Mouse (Mus musculus) fat pad, adult 2 months (tissue): ENCODE results near the gene Cabp2.
"Not testable (repeated sequence)": the region's sequence is repeated elsewhere in the genome, so short reads cannot be mapped to it uniquely, and the experiment has no call there.

Source experiments
- DNase-seq: peaks from one replicate; pipeline ENCODE4 v3.0.0-alpha.2; 2011; ENCODE audit warnings: low read depth, low spot score; ENCODE audit errors: extremely low read depth

Cabp2 gene

DNA sequence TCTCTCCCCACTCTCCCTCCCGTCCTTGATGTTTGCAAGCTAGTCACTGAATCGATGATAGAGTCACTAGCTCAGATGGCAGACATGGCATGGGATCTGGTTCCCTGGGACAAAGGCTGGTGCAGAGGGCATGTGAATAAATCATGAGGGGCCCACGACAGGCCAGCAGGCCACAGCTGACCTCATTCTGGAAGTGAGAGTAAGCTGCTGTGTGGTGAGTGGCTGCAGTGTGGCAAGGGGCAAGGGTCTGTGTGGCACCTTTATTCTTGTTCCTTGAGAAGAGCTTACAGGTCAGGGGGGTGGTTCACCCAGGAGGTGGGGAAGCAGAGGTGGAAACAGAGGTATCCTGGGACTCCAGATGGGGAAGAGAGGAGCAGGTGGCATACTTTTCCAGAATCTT lies at the start of gene Cabp2:
TSS of gene Cabp2 (plus strand) at position 185 of the 400 bp plus-strand sequence.
- DNase-seq: no peak

DNA sequence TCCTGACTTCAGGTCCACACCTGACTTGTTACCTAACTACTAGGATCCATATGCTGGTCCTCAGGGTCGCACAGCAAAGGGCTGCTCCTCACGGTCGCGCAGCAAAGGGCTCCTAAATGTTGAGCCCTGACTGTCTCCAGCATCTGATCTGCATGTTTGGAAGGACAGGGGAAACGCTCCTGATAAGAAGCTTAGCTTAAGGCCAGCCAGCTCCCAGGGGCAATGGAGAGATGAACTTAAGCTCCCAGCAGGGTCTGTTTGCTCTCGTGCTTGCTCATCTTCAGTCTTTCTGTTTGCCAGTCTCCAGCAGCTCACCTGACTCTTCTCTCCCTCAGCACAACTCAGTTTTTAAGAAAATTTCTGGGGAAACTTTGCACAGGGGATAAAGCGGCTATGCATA lies 48.7 kb upstream of the Cabp2 start:
- no peak for DNase-seq

DNA sequence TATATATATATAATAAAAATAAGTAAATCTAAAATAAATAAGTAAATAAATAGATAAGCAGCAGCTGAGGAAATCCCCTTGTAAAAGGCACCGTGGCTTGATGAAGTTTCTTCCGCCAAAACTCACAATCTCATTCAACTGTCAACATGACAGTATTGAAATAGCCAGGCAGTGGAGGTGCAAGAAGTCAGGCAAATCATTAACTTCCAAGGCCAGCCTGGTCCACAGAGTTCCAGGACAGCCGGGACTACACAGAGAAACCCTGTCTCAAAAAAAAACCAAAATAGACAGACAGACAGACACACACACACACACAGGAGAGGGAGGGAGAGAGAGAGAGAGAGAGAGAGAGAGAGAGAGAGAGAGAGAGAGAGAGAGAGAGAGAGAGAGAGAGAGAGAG lies 48.1 kb upstream of the Cabp2 start:
- DNase-seq: no peak

DNA sequence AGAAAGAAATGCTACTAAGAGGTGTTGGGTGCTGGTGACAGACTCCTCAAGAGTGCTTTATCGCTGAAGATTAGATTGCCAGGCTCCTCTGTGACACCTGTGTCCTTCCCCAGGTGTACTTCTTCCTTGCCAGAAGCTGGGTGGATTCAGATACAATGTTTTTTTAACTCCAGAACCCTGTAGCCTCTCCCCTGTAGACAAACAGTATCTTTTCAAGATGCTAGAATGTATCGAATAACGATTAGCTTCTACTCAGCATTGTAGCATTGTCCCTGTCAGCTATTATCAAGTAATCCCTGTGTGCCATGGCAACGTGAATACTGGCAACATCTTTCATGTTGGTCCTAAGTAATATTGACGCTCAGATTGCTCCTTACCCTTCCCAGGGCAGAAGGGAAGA lies 47.6 kb upstream of the Cabp2 start:
- DNase-seq: no peak

DNA sequence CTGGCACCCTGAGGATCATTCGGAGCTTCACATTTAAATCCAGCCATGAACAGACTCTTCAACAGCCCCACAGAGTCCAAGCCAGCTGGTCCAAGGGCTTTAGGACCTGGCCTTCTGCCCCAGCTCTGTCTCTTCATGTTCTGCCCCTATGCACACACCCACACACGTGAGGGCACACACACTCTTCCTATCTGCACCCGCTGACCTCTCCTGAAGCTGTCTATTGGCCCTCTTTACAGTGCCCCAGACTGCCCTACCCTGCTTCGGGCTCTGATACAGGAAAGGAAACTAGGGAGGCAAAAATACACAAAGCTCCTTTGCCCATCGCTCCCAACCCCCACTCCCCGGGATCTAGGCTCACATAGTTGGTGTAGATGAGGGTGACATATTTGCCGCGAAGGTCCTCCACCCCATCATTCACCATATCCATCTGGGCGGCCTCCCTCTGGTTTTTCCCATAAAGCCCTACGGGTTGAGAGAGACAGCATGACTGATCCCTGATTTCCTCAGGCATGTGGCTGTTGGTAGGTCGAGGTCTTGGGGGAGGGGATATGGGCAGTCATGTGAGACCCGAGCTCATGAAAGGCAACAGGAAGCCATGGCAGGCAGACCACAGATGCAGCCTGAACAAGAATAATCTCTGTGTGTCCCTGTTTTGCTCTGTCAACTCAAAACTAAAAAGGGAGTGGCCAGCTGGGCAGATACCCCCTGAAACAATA lies 44.9 kb upstream of the Cabp2 start:
- DNase-seq: no peak

DNA sequence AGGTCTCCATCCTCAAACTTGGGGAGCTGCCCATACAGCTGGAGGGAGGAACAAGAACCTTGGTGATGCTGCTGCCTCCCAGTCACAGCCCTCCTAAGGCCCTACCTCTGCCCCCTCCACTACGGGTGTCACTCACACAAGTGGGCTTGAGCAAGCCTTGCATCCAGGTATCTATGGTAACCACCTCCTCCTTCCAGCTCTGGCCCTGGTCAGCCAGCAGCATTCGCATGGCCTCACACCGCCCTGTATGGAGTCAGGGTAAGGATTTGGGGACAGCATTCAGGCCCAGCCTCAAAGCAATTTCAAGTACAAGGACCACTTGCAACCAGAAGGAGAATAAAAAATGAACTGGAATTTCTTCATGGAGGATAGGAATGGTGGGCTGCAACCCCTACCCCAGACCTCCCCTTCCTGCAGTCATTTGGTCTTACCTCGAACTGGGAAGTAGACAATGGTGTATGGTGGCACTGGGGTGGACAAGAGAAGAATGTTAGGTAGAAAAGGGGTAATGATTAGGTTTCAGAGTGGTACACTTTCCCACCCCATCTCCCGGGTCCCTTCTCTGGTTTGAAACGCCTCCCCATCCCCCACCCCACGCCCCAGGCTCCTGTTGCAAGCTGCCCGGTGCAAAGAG lies 44.1 kb upstream of the Cabp2 start:
- not testable (repeated sequence) for DNase-seq

DNA sequence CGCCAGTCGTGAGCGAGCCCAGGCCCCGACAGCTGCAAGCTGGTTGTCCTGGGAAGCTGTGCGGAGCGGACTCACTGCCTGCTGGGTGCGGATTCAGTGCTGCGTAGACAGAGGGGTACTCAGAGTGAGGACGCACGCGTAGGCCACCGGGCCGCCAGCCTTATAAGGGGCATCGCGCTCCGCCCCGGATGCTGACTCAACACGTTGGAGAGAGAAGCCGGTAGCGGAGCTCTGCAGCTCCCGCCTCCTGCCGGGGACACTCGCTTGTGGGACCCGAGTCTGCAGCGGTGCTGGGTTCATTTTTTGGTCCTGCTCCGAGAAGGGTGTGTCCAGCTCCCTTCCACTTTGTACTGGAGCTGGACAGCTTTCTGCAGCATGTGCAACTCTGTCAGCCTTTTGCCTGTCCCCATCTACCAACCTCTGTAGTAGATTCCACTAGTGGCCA lies 43.6 kb upstream of the Cabp2 start, which contains the start of gene Gstp1:
TSS of gene Gstp1 (minus strand) at position 198 of the 445 bp plus-strand sequence.
- DNase-seq: no peak

DNA sequence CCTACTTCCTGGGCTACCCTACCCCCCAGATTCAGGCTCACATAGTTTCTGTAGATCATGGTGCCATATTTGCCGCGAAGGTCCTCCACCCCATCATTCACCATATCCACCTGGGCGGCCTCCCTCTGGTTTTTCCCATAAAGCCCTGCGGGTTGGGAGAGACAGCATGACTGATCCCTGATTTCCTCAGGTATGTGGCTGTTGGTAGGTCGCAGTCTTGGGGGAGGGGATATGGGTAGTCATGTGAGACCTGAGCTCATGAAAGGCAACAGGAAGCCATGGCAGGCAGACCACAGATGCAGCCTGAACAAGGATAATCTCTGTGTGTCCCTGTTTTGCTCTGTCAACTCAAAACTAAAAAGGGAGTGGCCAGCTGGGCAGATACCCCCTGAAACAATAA lies 40.4 kb upstream of the Cabp2 start:
- DNase-seq: not testable (repeated sequence)

DNA sequence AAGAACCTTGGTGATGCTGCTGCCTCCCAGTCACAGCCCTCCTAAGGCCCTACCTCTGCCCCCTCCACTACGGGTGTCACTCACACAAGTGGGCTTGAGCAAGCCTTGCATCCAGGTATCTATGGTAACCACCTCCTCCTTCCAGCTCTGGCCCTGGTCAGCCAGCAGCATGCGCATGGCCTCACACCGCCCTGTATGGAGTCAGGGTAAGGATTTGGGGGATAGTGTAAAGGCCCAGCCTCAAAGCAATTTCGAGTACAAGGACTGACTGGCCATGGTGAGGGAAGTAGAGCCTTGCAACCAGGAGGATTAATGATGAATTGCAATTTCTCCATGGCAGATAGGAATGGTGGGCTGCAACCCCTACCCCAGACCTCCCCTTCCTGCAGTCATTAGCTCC lies 39.9 kb upstream of the Cabp2 start:
- not testable (repeated sequence) for DNase-seq

DNA sequence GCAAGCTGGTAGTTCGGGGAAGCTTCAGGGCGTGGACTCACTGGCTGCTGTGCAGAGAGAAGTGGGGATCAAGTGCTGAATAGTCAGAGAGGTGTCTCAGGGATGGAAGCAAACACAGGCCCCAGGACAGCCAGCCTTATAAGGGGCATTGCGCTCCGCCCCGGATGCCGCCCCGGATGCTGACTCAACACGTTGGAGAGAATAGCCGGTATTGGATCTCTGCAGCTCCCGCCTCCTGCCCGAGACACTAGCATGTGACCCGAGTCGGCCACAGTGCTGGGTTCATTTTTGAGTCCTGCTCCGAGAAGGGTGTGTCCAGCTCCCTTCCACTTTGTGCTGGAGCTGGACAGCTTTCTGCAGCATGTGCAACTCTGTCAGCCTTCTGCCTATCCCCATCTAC lies 39.3 kb upstream of the Cabp2 start:
- DNase-seq: no peak

DNA sequence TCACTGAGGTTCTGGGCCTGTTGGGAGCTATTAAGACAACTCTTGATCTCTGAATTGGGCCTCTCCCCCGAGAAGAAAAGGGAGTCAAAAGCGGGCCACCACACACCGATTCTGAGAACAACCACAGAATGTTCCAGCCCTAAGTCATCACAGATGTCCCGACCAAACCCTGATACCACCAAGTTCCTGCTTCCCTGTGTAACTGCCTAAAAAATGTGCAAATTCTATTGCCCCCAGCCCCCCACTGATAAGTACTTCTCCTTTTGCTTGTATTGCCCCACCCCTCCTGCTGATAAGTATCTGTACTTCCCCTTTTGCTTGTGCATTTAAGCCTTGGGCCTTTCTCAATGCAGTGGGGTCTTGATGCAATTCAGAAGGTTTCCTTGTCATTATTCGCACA lies 37.3 kb upstream of the Cabp2 start:
- not testable (repeated sequence) for DNase-seq

DNA sequence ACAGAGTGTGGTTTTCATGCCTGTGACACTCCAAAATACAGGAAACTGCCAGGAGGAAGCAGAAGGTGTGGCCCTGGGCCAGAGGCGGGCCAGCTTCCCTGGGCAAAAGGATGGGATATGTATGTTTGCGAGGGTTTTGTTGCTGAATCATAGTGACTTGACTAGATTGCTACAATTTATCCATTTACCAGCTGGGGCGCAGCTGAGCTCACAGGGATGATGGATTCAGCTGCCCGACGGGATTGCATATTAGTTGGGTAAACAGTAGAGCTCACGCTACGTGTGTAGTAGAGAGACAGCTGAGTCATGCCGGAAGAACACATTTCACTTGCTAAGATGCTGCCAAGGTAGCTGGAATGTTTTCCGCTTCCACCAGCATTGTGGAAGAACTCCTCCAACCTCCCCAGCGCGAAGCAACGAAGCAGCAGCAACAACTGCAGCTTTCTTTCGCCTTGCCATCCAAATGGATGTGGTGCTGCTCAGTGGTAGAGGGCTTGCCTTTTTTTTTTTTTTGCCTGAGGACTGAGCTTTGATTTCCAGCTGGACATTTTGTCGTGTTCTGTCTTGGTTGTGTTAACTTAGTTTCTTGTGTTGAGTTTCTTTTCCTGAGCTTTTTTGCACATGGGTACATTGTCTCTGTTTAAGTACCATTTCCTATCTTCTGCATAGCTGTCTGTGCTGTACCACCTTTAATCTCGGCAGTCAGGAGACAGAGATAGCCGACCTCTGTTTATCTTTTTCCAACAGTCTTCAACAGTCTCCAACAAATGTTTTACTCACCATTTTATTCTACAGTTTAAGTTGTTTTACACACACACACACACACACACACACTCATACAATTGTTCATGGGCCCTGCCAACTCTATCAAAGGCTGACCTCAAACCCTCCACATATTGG lies 35.2 kb upstream of the Cabp2 start, which contains the start of gene Gstp2:
TSS of gene Gstp2 (minus strand) at position 58 of the 900 bp plus-strand sequence.
- peak; percentile 83 for DNase-seq

DNA sequence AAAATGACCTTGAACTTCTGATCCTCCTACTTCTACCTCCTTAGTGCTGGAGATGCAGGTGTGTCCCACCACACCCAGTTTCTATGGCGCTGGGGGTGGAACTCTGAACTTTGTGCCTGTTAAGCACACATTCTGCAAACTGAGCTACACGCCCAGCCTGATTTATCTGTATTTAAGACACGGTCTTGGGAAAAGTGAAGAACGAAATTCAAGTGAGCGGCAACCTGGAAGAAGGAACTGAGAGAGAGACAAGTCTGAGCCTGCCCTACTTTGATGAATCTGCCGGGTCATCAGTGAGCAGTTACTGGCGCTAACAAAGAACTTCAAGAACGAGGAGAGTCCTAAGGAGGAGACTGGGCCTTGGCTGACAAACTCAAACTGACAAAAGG lies 34.5 kb upstream of the Cabp2 start:
- no peak for DNase-seq

DNA sequence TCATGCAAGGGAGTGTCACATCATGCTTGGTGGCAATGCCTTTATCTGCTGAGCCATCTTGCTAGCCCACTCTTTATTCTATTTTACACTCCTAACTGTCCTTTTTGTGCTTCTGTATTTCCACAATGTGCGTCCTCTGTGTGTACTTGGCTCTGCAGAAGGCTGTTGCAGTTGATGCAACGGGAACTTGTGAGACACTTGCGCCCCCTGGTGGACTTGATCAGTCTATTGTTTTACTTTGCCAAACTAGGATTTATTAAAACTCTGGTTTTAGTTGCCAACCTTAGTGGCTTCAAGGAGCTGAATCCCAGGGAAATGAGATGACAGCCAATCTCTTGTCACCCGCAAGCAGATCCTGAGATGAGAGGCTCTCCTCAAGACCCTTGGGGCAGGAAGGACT lies 33.5 kb upstream of the Cabp2 start:
- peak; percentile 45 for DNase-seq

DNA sequence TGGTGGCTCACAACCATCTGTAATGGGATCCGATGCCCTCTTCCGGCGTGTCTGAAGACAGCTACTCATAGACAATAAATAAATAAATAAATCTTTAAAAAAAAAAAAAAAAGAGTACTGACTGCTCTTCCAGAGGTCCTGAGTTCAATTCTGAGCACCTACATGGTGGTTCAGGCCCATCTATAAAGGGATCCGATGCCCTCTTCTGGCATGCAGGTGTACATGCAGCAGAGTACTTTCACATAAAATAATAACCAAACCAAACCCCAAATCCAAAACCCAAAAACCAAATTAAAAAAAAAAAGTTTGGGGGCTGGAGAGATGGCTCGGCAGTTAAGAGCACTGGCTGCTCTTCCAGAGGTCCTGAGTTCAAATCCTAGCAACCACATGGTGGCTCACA lies 32.3 kb upstream of the Cabp2 start:
- DNase-seq: not testable (repeated sequence)

DNA sequence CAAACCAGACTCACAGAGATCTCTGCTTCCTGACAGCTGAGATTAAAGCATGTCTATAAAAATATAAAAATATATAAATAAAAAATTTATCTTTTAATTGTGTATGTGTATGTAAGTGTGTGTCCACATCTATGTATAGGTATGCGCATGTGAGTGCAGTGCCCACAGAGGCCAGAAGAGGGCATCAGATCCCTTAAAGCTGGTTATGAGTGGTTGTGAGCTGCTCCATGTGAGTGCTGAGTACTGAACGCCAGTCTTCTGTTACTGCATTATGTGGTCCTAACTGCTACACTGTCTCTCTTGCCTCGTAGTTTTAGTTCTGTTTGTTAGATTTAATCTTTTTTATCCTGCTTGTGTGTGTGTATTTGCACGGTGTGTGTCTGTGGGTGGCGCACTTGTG lies 30.4 kb upstream of the Cabp2 start:
- DNase-seq: no peak

DNA sequence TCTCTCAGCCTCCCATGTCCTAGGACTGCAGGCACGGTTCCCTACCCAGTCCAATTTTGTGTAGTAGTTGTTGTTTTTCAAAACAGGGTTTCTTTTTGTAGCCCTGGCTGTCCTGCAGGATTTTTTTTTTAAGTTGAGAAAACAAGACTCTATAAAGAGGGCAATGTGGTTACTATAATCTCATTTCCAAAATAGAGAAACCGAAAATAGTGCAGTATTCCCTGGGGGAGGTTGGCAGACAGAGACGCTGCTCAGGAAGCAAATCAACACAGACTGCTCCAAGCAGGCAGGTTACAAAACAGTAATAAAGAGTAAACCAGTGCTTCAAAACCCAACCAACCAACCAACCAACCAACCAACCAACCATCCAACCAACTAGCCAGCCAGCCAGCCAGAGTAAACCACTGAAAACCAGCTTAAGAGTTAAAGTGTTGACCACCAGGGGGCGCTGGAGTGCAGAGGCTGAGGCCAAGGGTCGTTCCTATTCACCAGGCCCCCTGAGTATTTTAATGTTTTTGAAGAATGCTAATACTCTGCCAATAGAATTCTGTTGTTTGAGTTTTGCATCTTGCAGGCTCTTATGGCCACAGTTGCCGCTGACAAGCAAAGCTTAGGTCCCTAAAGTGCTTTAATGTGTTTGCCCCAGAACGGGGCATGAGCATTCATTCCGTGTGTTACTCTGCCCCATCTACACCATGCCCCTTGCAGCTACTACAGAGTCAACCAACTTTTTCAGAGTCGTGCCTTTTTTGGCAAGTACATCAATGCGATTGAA lies 29.4 kb upstream of the Cabp2 start:
- DNase-seq: no peak

DNA sequence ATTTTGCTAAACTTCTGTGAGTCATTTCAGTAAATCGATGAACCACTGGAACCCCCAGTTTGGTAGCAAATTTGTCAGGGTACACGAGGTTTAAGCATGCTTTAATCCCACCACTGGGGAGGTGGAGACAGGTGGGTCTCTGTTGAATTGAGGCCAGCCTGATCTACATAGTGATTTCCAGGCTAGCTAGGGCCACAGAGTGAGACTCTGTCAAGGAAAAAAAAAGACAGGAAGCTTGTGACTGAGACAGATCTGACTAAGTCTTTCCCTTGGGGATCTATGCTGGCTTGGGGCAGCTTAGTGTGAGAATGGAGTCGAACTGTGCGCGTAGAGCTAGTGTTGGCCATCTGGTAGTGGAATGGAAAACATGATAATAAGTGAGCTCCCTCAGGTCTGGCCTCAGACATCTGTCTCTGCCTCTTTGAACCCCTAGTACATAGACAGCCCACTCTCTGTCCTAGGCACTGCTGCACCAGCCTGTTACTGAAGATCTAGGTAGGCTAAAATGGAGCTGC lies 28.8 kb upstream of the Cabp2 start:
- DNase-seq: no peak

DNA sequence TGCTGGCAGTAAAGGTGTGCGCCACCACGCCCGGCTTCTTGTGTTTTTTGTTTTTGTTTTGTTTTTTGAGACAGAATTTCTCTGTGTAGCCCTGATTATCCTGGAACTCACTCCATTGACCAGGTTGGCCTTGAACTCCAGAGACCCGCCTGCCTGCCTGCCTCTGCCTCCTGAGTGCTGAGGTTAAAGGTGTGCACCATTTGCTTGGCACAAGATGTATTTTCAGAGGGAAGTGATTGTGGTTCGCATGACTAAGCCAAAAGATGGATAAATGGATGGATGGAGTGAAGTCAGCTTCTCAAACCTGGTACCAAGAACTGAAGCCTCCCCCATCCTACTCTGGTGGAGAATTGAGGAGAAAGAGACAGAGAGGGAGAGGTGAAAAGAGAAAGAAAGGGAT lies 26.8 kb upstream of the Cabp2 start:
- no peak for DNase-seq

DNA sequence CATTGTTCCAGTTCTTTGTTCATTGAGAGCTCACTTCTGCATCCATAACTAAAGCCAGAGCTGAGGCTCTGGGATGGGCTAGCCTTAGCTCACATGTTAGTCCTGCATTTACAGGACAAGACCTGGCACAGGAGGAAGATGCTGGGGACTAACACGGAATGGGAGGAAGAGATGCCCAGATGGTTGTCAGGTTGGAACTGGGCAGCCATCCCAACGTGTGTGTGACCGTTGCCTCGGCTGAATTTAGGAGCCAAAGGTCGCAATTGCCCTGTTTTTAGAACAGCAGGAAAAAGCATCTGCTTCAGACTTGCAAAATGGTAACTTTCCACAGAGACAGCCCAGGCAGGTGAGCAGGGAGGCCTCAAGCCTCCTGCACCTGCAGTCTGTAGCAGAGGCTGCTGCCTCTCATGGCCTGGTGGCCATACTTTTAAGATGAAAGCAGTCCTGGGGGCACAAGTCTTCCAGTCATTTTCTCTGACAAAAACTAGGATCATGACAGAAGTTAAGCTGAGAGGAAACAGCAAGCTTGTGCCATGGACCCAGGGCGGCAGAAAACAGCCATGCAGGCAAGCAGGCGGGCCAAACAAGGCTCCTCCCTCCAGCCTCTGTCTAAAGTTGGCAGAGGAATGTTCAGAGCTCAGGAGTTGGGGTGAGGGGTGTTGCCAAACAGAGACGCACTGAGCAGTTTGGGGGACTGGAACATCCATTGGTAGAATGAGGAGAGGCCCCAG lies 26.0 kb upstream of the Cabp2 start:
- DNase-seq: no peak
